Mouse (Mus musculus): Measurements from ENCODE around the gene Gm10309. TPM values are rescaled to one million over a fixed set of nuclear protein-coding genes. Genes with fewer than 3 reads are reported as not detected.

Gm10309 gene
- polyA plus RNA-seq, 1 experiment from 2014 or later: 0.30 TPM

GRCm38 (mm10) chr17:86466871-86467270 lies 38.2 kb downstream of the Gm10309 start:
- H3K9me3 ChIP-seq (replicated peaks): no peaks in the 10 kb centered on the region
- H3K27ac ChIP-seq: peak overlapping the region; percentile 51; the same call in 1 of the 2 replicates
- H3K4me1 ChIP-seq: peaks cover 80% of the 10 kb centered on the region
- no peak overlapping the region for H3K9ac ChIP-seq
- H3K27me3 ChIP-seq: no peaks in the 10 kb centered on the region
- 34% methylated on average over 7 of the region's 7 CpGs for WGBS
- no peak overlapping the region for H3K4me3 ChIP-seq (replicated peaks)
- ATAC-seq (replicated peaks; ENCODE audit: low FRiP score): no peak
- no peaks in the 10 kb centered on the region for H3K36me3 ChIP-seq
- H3K4me2 ChIP-seq: no peak overlapping the region; the same call in 1 of the 2 replicates

DNA sequence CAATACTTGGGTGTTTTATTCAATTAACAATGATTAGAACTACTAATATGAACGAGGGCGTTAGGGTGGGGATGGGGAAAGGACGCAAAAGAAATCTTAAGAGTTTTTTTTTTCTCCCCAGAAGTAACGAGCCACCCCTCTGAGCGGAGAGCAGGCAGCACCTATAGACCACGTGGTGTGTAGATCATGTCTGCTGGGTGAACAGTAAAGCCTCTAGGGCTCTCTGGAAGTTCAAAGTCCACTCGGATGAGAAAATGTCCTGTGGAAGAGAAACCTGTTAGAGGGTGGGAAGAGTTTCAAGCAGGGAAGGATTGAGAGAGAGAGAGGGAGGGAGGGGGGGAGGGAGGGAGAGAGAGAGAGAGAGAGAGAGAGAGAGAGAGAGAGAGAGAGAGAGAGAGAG lies 38.6 kb downstream of the Gm10309 start:
- ATAC-seq (replicated peaks; ENCODE audit: low FRiP score): no peak
- WGBS: 74% methylated on average over 7 of the region's 7 CpGs
- H3K27me3 ChIP-seq: no peaks in the 10 kb centered on the region
- H3K4me2 ChIP-seq: peak overlapping the region; percentile 9; the same call in 1 of the 2 replicates
- no peaks in the 10 kb centered on the region for H3K36me3 ChIP-seq
- no peaks in the 10 kb centered on the region for H3K9me3 ChIP-seq (replicated peaks)
- H3K4me1 ChIP-seq: peaks cover 81% of the 10 kb centered on the region
- H3K27ac ChIP-seq: 0 out of 2 replicates have a peak overlapping the region, but pooled peaks have one; percentile 62
- no peak overlapping the region for H3K9ac ChIP-seq
- no peak overlapping the region for H3K4me3 ChIP-seq (replicated peaks)

DNA sequence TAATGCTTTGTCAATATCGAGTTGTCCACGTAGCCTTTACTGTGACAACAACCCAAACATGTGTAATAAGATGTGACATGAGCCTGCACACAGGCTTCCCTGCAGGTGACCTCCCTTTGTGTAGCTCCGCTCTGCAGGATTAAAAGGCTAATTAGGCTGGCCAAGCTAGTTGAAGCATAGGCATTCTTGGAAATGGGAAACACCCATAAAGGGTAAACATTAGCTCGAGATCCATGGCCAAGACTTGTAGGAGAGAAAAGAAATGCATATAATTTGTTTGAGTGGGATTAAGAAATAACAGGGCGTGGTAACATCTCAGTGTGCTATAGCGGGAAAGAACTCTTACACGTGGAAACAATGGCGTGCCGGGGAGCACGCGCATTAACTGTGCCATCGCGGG lies 39.2 kb downstream of the Gm10309 start:
- H3K9ac ChIP-seq: no peak overlapping the region
- peak overlapping the region; percentile 65 for H3K27ac ChIP-seq
- WGBS: 71% methylated on average over 13 of the region's 13 CpGs

GRCm38 (mm10) chr17:86464689-86465363 lies 40.2 kb downstream of the Gm10309 start:
- Histone ChIP-seq H3K9me3 (replicated peaks) (no peaks in the 10 kb centered on the region), H3K9ac (no peak overlapping the region), H3K27me3 (no peaks in the 10 kb centered on the region), H3K4me2 (no peak overlapping the region), H3K4me1 (peaks cover 72% of the 10 kb centered on the region), H3K27ac (peak overlapping the region; percentile 65), H3K4me3 (replicated peaks) (no peak overlapping the region), H3K36me3 (no peaks in the 10 kb centered on the region)
- ATAC-seq (replicated peaks; ENCODE audit: low FRiP score): peak; percentile 59
- WGBS: 64% methylated on average over 16 of the region's 16 CpGs

More for the DNA sequence above, 39.2 kb downstream of the Gm10309 start:
- H3K4me1 ChIP-seq: peaks cover 77% of the 10 kb centered on the region
- no peaks in the 10 kb centered on the region for H3K36me3 ChIP-seq
- H3K27me3 ChIP-seq: no peaks in the 10 kb centered on the region
- ATAC-seq (replicated peaks; ENCODE audit: low FRiP score): no peak
- peak overlapping the region; percentile 9; the same call in 1 of the 2 replicates for H3K4me2 ChIP-seq
- H3K9me3 ChIP-seq (replicated peaks): no peaks in the 10 kb centered on the region
- no peak overlapping the region for H3K4me3 ChIP-seq (replicated peaks)

DNA sequence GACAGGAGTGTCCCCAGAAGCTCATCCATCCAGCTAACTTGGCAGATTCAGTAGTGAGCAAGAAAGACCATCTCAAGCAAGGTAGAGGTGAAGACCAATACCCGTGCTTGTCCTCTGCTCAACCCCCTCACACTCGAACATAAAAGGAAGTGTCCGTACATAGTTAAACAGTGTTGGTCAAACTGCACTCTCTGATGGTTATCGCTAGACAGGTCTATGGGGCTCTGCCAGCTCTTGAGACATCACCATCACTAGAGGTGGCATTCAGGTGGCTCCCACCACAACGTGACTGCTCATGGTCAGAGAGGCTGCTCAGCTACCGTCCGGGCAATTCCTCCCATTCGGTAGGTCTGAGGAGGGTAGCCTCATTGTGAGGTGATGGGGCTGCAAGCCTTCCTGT lies 40.8 kb downstream of the Gm10309 start:
- ATAC-seq (replicated peaks; ENCODE audit: low FRiP score): 0 out of 2 replicates have a peak, but pooled peaks have one; percentile 5
- Histone ChIP-seq H3K4me2 (no peak overlapping the region), H3K27ac (0 out of 2 replicates have a peak overlapping the region, but pooled peaks have one; percentile 16), H3K36me3 (no peaks in the 10 kb centered on the region), H3K9ac (no peak overlapping the region), H3K9me3 (replicated peaks) (no peaks in the 10 kb centered on the region), H3K4me3 (replicated peaks) (no peak overlapping the region), H3K4me1 (peaks cover 72% of the 10 kb centered on the region), H3K27me3 (no peaks in the 10 kb centered on the region)
- WGBS: 84% methylated on average over 8 of the region's 8 CpGs

- 30% methylated on average over 3 of the region's 3 CpGs for WGBS
- no peak overlapping the region for H3K27ac ChIP-seq
- H3K9ac ChIP-seq: no peak overlapping the region
- no peaks in the 10 kb centered on the region for H3K9me3 ChIP-seq (replicated peaks)
- H3K4me2 ChIP-seq: no peak overlapping the region
- ATAC-seq (replicated peaks; ENCODE audit: low FRiP score): peak; percentile 88
- no peaks in the 10 kb centered on the region for H3K36me3 ChIP-seq
- no peaks in the 10 kb centered on the region for H3K27me3 ChIP-seq
- peaks cover 64% of the 10 kb centered on the region for H3K4me1 ChIP-seq
- no peak overlapping the region for H3K4me3 ChIP-seq (replicated peaks)
These were observed 41.7 kb downstream of the Gm10309 start for GRCm38 (mm10) chr17:86463369-86463768.

GRCm38 (mm10) chr17:86460645-86461430 lies 44.2 kb downstream of the Gm10309 start:
- ATAC-seq (replicated peaks; ENCODE audit: low FRiP score): no peak
- Histone ChIP-seq H3K4me1 (peaks cover 40% of the 10 kb centered on the region), H3K9ac (no peak overlapping the region), H3K36me3 (no peaks in the 10 kb centered on the region), H3K4me3 (replicated peaks) (no peak overlapping the region), H3K9me3 (replicated peaks) (no peaks in the 10 kb centered on the region), H3K27ac (no peak overlapping the region), H3K27me3 (no peaks in the 10 kb centered on the region), H3K4me2 (no peak overlapping the region)
- WGBS: 68% methylated on average over 17 of the region's 17 CpGs

- WGBS: 55% methylated on average over 11 of the region's 11 CpGs
- Histone ChIP-seq H3K4me3 (replicated peaks) (no peak overlapping the region), H3K27me3 (no peaks in the 10 kb centered on the region), H3K9me3 (replicated peaks) (no peaks in the 10 kb centered on the region), H3K36me3 (no peaks in the 10 kb centered on the region), H3K27ac (no peak overlapping the region), H3K4me2 (no peak overlapping the region), H3K4me1 (peaks cover 16% of the 10 kb centered on the region), H3K9ac (no peak overlapping the region)
- no peak; the same call in 1 of the 2 replicates for ATAC-seq (replicated peaks; ENCODE audit: low FRiP score)
These were observed 46.6 kb downstream of the Gm10309 start for GRCm38 (mm10) chr17:86458302-86458980.

DNA sequence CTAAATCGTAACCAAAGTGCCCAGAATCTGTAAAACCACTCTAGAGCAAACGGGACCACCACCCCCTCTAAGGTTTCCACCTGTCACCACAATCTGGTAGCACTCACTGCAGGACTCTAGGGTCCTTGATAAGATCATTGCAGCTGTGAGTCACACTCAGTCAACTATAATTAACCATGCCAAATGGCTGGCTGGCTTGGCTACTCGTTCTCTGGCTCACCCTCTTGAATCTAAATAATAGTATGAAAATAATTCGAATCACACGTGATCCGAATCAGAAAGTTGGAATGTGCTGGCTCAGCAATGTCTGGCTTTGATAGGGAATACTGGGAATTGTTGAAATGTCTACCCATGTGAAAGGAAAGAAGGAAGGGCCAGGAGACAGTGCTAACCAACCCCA lies 48.5 kb downstream of the Gm10309 start:
- H3K4me3 ChIP-seq (replicated peaks): no peak overlapping the region
- H3K9ac ChIP-seq: no peak overlapping the region
- no peak overlapping the region for H3K4me2 ChIP-seq
- no peak overlapping the region for H3K27ac ChIP-seq
- no peaks in the 10 kb centered on the region for H3K27me3 ChIP-seq
- H3K4me1 ChIP-seq: peaks cover 5% of the 10 kb centered on the region
- 73% methylated on average over 6 of the region's 6 CpGs for WGBS
- no peaks in the 10 kb centered on the region for H3K36me3 ChIP-seq
- no peaks in the 10 kb centered on the region for H3K9me3 ChIP-seq (replicated peaks)
- no peak for ATAC-seq (replicated peaks; ENCODE audit: low FRiP score)

DNA sequence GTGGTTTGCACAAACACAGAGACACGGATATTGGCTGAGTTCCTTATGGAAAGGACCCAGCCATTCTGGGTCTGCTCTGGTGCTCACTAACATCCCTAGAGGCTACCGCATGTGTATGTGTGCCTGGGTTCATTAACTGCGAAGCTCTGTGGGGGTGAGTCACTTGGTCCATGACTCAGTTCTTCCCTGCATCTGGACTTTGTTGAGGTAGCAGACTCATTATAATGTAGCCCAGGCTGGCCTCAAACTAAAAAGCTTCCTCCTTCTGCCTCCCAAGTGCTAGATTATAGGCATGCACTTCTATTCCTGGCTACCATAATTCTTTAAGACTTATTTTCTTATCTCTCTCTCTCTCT lies 50.7 kb downstream of the Gm10309 start:
- no peak overlapping the region for H3K4me2 ChIP-seq
- no peaks in the 10 kb centered on the region for H3K9me3 ChIP-seq (replicated peaks)
- H3K9ac ChIP-seq: no peak overlapping the region
- H3K4me3 ChIP-seq (replicated peaks): no peak overlapping the region
- 81% methylated on average over 3 of the region's 3 CpGs for WGBS
- ATAC-seq (replicated peaks; ENCODE audit: low FRiP score): no peak
- H3K36me3 ChIP-seq: no peaks in the 10 kb centered on the region
- H3K27ac ChIP-seq: no peak overlapping the region
- H3K4me1 ChIP-seq: no peaks in the 10 kb centered on the region; the same call in 1 of the 2 replicates
- H3K27me3 ChIP-seq: no peaks in the 10 kb centered on the region

DNA sequence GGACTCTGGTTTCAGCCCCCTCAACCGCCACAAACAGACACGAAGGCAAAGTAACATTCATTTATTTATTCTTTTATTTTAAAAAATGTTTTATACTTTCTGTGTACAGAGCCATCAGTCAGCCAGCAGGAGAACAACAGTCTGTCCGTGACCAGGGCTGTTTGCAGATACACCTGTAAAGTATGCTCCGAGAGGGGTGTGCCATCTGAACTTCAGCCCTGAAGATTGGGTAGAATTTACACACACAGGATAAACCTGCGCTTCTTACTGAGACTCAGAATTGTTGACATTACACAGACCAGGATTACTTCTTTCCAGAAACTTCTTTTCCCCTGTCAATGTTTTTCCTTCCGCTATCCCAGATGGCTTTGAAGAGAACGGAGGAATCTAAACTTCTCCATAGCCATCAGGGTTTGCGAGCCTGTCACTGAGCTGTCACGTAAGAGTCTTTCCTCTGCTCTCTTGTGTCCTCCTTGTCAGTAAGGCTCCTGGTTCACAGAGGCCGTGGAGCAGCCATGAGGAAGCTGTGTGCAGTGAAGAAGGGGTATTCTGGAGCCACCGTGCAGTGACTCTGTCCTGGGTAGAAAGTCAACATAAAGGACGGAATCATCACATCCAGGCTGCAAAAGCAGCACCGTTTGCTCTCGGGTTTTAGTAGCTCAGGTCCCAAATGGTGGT lies 51.2 kb downstream of the Gm10309 start:
- Histone ChIP-seq H3K4me1 (no peaks in the 10 kb centered on the region; the same call in 1 of the 2 replicates), H3K27ac (no peak overlapping the region), H3K9ac (no peak overlapping the region), H3K36me3 (no peaks in the 10 kb centered on the region), H3K4me3 (replicated peaks) (no peak overlapping the region), H3K4me2 (no peak overlapping the region), H3K9me3 (replicated peaks) (no peaks in the 10 kb centered on the region), H3K27me3 (no peaks in the 10 kb centered on the region)
- no peak for ATAC-seq (replicated peaks; ENCODE audit: low FRiP score)
- WGBS: 79% methylated on average over 14 of the region's 14 CpGs
